Mouse (Mus musculus): ENCODE results near the gene Spout1. TPM values are rescaled to one million over a fixed set of nuclear protein-coding genes. Genes with fewer than 3 reads are reported as not detected.

The Spout1 gene
- 59.9 and 60.0 TPM in 2 replicates for polyA plus RNA-seq (2015; fragmentation: Nextera tagmentation; extraction: Ambion mirVana)

DNA sequence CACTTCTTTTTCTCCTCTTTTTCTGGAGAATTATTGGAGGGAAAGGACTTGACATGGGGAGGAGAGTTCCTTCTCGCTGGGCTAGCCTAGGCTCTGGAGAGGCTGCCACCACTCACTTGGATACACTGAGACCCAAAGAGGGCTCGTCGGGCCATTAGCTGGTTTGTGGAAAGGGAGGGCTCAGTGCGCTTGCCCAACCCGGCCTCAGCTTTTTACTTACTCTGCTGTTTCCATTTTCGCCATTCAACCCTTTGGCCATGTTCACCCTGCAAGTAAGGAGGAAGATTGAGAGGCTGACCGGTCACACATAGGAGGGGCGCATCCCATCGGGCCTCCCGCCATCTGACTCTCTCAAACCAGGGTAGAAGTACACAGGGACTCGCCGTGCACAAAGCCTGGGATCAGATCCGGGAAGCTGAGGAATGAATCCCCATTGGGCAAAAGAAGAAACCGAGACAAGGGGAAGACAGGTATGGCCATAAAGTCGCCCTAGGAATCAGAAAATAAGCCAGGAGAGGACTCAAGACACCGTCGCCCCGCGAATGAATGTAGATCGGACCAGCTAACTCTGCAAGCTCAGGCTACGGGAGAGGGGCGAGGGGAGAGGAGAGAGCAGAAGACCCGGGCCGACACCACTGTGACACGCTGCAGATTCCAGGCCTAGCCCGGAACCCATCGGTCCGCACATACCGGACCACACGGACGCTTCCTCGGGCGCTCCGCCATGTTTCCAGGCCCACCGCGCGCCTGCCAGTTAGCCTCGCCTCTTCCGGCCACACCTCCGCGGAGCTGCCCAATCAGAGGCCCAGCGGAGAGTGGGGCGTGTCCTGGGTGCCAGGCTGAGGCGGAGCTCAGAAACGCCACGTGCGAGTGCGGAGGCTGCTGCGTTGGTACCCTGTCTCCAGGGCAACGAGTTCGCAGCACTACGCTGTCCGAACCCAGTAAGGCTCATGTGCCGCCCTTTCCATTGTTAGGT, at the start of gene Spout1:
Gene Spout1 (minus strand): TSS at position 760 of the 976 bp plus-strand sequence.
- H3K9me3 ChIP-seq: no peaks in the 10 kb centered on the region
- H3K9ac ChIP-seq (replicated peaks): peak within 1 kb of the TSS; percentile 74
- peak within 1 kb of the TSS; percentile 67 for H3K4me3 ChIP-seq (replicated peaks)
- peaks cover 4% of the 10 kb centered on the region; the same call in 1 of the 2 replicates for H3K27me3 ChIP-seq
- peaks cover 11% of the 10 kb centered on the region for H3K4me1 ChIP-seq (replicated peaks)
- WGBS: 2% methylated on average over 53 of the region's 54 CpGs
- no peak within 1 kb of the TSS for H3K27ac ChIP-seq
- H3K4me2 ChIP-seq (replicated peaks): peak within 1 kb of the TSS; percentile 79
- peak; percentile 99 for ATAC-seq
- peaks cover 39% of the 10 kb centered on the region for H3K36me3 ChIP-seq

DNA sequence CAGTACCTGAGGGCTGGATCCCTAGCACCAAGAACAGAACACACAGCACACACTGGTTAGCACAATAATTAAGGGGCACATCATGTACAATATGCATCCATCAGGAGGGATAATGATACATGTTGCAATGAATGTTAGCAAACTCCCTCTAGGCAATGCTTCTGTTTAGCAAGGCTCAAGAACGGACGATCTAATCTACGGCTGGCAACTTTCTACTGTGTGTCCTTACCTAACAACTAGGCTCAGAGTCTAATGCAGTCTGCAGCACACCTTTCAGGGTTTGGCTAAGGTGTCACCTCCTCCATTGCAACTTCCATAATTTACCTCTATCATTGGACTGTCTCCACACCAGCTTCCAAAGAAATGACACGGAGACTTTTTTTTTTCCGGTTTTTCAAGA, 38.0 kb upstream of the Spout1 start:
- 95% methylated on average over 5 of the region's 5 CpGs for WGBS
- H3K4me3 ChIP-seq (replicated peaks): no peak overlapping the region
- no peaks in the 10 kb centered on the region for H3K4me1 ChIP-seq (replicated peaks)
- no peaks in the 10 kb centered on the region for H3K27me3 ChIP-seq
- no peak overlapping the region for H3K27ac ChIP-seq
- no peak overlapping the region for H3K4me2 ChIP-seq (replicated peaks)
- no peak for ATAC-seq
- H3K9ac ChIP-seq (replicated peaks): no peak overlapping the region
- no peaks in the 10 kb centered on the region for H3K9me3 ChIP-seq
- no peaks in the 10 kb centered on the region for H3K36me3 ChIP-seq

DNA sequence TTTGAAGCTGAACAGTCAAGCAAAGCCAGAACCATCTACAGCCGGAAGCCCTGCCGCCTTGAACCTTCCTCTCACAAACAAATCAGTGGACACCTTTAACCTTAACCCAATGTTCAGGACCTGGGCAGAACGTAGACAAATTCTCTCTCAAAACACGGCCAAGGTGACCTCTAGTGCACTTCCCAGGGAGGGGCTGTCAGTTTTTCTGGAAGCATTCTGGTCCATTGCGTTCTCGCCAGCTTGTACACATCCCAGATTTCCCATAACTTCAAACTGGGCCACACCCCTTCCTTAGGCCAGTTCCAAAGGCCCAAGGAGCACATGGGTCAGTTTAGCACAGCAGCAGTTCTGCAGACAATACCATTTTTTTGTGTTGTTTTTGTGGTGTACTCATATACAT, 37.2 kb upstream of the Spout1 start:
- 77% methylated on average over 6 of the region's 6 CpGs for WGBS
- no peak for ATAC-seq
- H3K4me2 ChIP-seq (replicated peaks): no peak overlapping the region
- H3K9me3 ChIP-seq: no peaks in the 10 kb centered on the region
- no peaks in the 10 kb centered on the region for H3K36me3 ChIP-seq
- H3K27me3 ChIP-seq: no peaks in the 10 kb centered on the region
- H3K27ac ChIP-seq: no peak overlapping the region
- no peak overlapping the region for H3K4me3 ChIP-seq (replicated peaks)
- H3K9ac ChIP-seq (replicated peaks): no peak overlapping the region
- H3K4me1 ChIP-seq (replicated peaks): no peaks in the 10 kb centered on the region

DNA sequence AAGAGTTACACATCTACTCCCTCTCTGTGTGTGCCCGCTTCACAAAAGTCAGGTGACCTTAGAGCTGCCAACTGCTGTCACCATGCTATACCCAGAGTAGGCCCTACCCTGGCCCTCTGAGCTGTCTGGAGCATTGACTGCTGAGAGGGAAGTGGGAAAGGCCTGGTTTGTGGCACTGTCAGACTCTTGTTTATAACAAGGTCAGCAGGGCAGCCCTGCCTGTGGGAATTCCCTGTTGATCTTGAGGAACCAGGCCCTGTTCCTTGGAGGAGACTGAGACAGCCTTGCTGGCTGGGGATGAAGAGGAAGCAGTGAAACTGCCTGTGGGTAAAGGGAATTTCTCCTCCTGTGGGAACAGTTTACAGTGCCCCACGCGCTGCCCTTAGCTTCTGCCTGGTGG, 36.5 kb upstream of the Spout1 start:
- Histone ChIP-seq H3K4me3 (replicated peaks) (no peak overlapping the region), H3K9me3 (no peaks in the 10 kb centered on the region), H3K27me3 (no peaks in the 10 kb centered on the region), H3K4me1 (replicated peaks) (no peaks in the 10 kb centered on the region), H3K4me2 (replicated peaks) (no peak overlapping the region), H3K9ac (replicated peaks) (no peak overlapping the region), H3K27ac (no peak overlapping the region), H3K36me3 (no peaks in the 10 kb centered on the region)
- WGBS: 88% methylated on average over 3 of the region's 3 CpGs
- no peak for ATAC-seq

DNA sequence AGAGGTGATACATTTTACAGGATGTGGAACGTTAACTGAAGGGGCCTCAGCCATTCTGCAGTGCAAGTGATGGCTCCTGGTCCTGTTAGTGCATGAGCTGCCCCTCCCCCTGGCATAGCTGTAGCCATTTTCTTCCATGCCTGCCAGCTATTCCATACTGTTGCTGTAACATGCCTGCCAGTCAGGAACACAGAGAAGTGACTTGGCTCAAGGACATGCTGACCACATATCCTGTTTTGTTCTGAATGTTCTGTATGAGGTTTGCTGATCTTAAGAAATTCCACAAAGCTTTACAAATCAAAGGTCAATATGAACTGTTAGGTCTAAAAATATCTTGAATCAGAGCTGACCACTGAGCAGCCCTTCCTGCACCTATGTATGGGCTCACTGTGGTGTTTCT, 34.7 kb upstream of the Spout1 start:
- no peak overlapping the region for H3K4me3 ChIP-seq (replicated peaks)
- no peaks in the 10 kb centered on the region for H3K9me3 ChIP-seq
- WGBS: 85% methylated on average over 1 of the region's 1 CpGs
- H3K27me3 ChIP-seq: no peaks in the 10 kb centered on the region
- H3K9ac ChIP-seq (replicated peaks): no peak overlapping the region
- no peak overlapping the region for H3K27ac ChIP-seq
- H3K4me1 ChIP-seq (replicated peaks): no peaks in the 10 kb centered on the region
- H3K36me3 ChIP-seq: no peaks in the 10 kb centered on the region
- ATAC-seq: no peak
- H3K4me2 ChIP-seq (replicated peaks): no peak overlapping the region

DNA sequence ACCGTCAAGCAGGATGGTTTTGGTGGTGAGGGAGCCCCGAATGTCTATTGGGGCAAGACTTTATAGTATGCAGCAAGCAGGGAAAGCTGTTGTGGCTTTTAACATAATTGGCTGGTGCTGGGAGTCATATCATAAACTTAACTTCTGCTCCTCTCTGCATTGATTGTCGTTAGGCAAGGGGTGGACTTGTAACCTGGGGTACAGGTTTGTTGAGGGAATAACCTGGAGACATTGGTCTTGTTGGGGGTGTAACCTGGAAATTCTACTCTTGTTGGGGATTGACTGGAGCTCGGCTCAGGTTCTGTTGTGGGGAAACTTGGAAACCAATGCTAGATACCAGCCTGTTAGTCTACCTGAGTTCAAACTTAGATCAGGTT, 33.9 kb upstream of the Spout1 start:
- Histone ChIP-seq H3K36me3 (no peaks in the 10 kb centered on the region), H3K4me1 (replicated peaks) (no peaks in the 10 kb centered on the region), H3K27me3 (no peaks in the 10 kb centered on the region), H3K9me3 (no peaks in the 10 kb centered on the region), H3K9ac (replicated peaks) (no peak overlapping the region), H3K27ac (no peak overlapping the region), H3K4me2 (replicated peaks) (no peak overlapping the region), H3K4me3 (replicated peaks) (no peak overlapping the region)
- ATAC-seq: no peak
- WGBS: 75% methylated on average over 4 of the region's 4 CpGs

DNA sequence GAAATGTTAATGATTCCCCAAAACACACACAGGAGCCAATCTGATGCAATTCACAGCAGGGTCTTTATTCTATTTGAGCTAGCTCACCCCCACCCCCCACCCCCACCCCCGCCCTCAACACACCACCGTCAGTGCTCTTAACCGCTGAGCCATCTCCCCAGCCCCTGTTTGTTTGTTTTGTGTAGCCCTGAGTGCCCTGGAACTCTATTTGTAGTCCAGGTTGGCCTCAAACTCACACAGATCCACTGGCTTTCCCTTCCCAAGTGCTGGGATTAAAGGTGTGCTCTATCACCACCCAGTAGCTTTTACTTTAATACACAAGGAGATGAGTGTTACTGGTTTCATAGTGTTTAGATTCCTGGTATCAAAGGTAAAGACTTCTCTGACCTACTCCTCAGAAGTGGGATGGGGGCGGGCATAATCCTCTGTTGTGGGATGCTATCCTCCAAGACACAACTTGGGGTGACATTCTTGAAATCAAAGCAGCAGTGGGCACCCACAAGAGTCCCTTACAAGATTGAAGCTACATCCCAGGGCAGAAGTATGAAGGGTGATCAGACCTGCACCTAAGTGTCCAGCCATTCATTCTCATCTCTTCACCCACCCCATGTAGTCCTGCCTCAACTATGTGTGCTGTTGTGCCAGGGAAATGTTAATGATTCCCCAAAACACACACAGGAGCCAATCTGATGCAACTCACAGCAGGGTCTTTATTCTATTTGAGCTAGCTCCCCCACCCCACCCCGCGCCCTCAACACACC, 33.3 kb upstream of the Spout1 start:
- Histone ChIP-seq H3K9ac (replicated peaks) (no peak overlapping the region), H3K4me2 (replicated peaks) (no peak overlapping the region), H3K27ac (no peak overlapping the region), H3K36me3 (no peaks in the 10 kb centered on the region), H3K27me3 (no peaks in the 10 kb centered on the region), H3K4me1 (replicated peaks) (peaks cover 4% of the 10 kb centered on the region), H3K9me3 (no peaks in the 10 kb centered on the region), H3K4me3 (replicated peaks) (no peak overlapping the region)
- ATAC-seq: no peak
- 71% methylated on average over 6 of the region's 6 CpGs for WGBS

DNA sequence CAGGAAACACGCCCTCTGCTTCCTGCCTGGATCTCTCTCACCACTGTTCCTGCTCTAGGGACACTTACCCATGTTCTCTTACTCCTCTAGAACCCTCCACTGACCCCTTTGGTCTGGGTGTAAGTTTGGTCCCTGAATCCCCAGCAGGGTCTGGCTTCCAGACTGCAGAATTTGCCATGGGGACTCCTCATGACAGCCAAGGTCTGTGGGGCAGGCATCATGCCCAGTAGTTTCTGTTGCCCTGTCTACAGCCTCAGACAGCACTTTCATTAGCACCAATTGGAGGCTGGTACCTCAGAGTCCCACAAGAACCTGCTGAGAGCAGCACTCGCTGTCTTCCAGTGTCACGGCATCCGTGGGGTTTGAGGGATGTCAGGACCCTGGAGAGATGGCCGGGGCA, 29.6 kb upstream of the Spout1 start:
- no peak for ATAC-seq
- 80% methylated on average over 5 of the region's 5 CpGs for WGBS
- Histone ChIP-seq H3K4me2 (replicated peaks) (no peak overlapping the region), H3K36me3 (no peaks in the 10 kb centered on the region), H3K27me3 (no peaks in the 10 kb centered on the region), H3K4me3 (replicated peaks) (no peak overlapping the region), H3K27ac (no peak overlapping the region), H3K9ac (replicated peaks) (no peak overlapping the region), H3K4me1 (replicated peaks) (peaks cover 23% of the 10 kb centered on the region), H3K9me3 (no peaks in the 10 kb centered on the region)

DNA sequence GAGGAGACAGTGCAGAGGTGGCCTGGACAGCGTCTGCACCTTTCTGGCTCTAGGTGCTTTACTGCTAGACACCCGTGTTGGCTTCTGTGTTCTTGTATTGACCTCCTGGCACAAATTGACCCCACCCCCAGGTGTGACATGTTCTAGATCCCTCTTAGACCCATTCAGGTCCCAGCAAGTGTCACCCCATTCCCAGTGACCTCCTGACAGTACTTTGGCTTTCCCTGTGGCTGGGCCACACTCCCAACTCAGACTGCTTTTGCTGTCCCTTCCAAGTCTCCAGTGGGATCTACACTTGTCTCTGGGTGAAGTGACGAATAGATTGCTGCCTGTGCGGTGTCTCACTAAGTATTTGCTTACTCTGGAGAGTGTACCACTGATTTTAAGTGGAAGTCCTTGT, 29.1 kb upstream of the Spout1 start:
- H3K4me2 ChIP-seq (replicated peaks): no peak overlapping the region
- H3K4me3 ChIP-seq (replicated peaks): no peak overlapping the region
- WGBS: 88% methylated on average over 4 of the region's 4 CpGs
- H3K9me3 ChIP-seq: no peaks in the 10 kb centered on the region
- no peaks in the 10 kb centered on the region for H3K27me3 ChIP-seq
- no peaks in the 10 kb centered on the region for H3K36me3 ChIP-seq
- no peak overlapping the region for H3K9ac ChIP-seq (replicated peaks)
- peaks cover 23% of the 10 kb centered on the region for H3K4me1 ChIP-seq (replicated peaks)
- ATAC-seq: no peak
- no peak overlapping the region for H3K27ac ChIP-seq

DNA sequence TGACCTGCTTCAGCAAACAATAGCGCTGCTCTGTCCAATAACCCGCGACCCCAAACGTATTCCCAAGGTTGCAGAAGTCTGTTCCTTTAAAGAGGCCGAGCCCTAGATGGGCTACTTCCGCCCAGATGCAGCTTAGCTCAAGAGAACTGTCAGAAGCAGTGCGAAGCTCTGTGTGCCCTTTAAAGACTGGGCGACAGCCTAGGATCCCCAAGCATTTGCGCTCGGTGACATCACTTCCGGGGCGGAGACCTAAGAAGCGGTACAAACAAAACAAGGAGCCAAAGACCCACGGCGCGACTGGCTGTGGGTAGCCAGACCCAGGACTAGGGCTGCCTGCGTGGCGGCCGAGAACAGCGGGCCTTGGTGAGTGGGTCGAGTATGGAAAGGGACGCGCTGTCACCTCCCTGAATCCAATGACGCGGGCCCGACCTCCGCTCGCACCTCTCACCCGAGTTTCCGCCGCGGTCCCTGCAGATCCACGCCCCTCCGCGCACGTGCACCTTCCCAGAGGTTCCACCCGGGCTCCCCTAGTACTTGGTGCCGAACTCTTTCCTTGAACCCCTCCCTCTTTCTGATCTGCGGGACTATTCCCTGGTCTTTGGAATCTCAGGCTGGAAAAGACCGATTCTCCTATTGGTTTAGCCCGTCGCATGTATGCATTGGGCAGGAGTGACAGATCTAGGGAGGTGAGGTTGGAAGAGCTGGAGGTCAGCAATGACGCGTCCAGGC, 27.5 kb upstream of the Spout1 start, which contains the start of gene Kyat1:
Gene Kyat1 (minus strand): TSS at position 219 of the 729 bp plus-strand sequence.
- Histone ChIP-seq H3K4me3 (replicated peaks) (peak within 1 kb of the TSS; percentile 63), H3K27me3 (no peaks in the 10 kb centered on the region), H3K4me1 (replicated peaks) (peaks cover 23% of the 10 kb centered on the region), H3K27ac (peak within 1 kb of the TSS; percentile 77), H3K4me2 (replicated peaks) (peak within 1 kb of the TSS; percentile 89), H3K9me3 (no peaks in the 10 kb centered on the region), H3K36me3 (no peaks in the 10 kb centered on the region), H3K9ac (replicated peaks) (peak within 1 kb of the TSS; percentile 72)
- peak; percentile 99 for ATAC-seq
- 0% methylated on average over 44 of the region's 44 CpGs for WGBS

DNA sequence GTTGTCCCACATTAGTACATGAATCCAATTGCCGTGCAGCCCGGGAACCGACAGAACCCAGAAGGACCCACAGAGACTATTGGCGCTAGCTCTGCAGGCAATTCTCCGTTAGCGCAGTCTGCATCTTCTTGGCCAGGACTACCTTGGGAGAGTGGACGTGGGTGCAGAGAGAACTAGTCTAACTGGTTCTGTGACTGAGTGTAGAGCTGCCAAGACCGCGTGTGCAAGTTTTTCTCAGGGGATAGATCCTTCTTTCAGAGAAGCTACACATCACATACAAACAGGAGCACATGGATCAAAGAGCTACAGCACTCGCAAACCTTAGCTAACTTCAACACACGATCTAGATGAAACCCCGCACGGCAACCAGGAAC, 27.0 kb upstream of the Spout1 start:
- Histone ChIP-seq H3K4me3 (replicated peaks) (peak overlapping the region; percentile 63), H3K9me3 (no peaks in the 10 kb centered on the region), H3K27ac (peak overlapping the region; percentile 77), H3K36me3 (no peaks in the 10 kb centered on the region), H3K4me2 (replicated peaks) (peak overlapping the region; percentile 89), H3K27me3 (no peaks in the 10 kb centered on the region), H3K9ac (replicated peaks) (peak overlapping the region; percentile 72), H3K4me1 (replicated peaks) (peaks cover 23% of the 10 kb centered on the region)
- 2% methylated on average over 13 of the region's 13 CpGs for WGBS
- peak; percentile 61 for ATAC-seq

DNA sequence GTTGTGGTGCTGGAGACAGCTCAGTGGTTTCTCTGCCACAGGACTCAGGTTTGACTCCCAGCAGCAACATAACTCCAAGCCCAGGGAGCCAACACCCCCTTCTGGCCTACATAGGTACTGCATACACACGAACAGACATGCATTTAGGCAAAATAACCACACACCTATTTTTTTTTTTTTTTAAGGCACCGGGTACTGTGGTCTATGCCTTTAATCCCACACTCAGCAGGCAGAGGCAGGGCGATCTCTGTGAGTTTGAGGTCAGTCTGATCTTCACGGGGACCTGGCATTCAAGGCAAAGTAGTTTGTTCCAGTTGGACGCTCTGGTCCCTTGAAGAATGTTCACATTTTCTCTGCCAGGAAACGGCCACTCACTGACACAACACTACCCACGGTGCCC, 25.2 kb upstream of the Spout1 start:
- WGBS: 77% methylated on average over 7 of the region's 7 CpGs
- H3K9me3 ChIP-seq: no peaks in the 10 kb centered on the region

More for the DNA sequence above, 25.2 kb upstream of the Spout1 start:
- no peak for ATAC-seq
- H3K9ac ChIP-seq (replicated peaks): no peak overlapping the region
- no peak overlapping the region for H3K4me3 ChIP-seq (replicated peaks)
- H3K27ac ChIP-seq: no peak overlapping the region
- H3K4me1 ChIP-seq (replicated peaks): peaks cover 23% of the 10 kb centered on the region
- no peak overlapping the region for H3K4me2 ChIP-seq (replicated peaks)
- no peaks in the 10 kb centered on the region for H3K27me3 ChIP-seq
- H3K36me3 ChIP-seq: no peaks in the 10 kb centered on the region

Data from midbrain, embryonic 13.5 days (tissue).